Mouse (Mus musculus): ENCODE results near the gene Tspo.

Tspo gene

GRCm38 (mm10) chr15:83582931-83583330, 19.5 kb downstream of the Tspo start:
- peak; percentile 44 for DNase-seq (ENCODE audit: low read depth, low spot score)

- peak; percentile 69 for DNase-seq (ENCODE audit: low read depth, low spot score)
These were observed 20.2 kb downstream of the Tspo start for GRCm38 (mm10) chr15:83583419-83584156.

- DNase-seq (ENCODE audit: low read depth, low spot score) = no peak
These were observed 21.4 kb downstream of the Tspo start for GRCm38 (mm10) chr15:83584741-83585220.

GRCm38 (mm10) chr15:83590841-83591240, 27.4 kb downstream of the Tspo start:
- no peak for DNase-seq (ENCODE audit: low read depth, low spot score)

- DNase-seq (ENCODE audit: low read depth, low spot score) = no peak
These were observed 28.4 kb downstream of the Tspo start for GRCm38 (mm10) chr15:83591758-83592157.

GRCm38 (mm10) chr15:83592260-83593188, 29.1 kb downstream of the Tspo start:
- no peak for DNase-seq (ENCODE audit: low read depth, low spot score)

- DNase-seq (ENCODE audit: low read depth, low spot score) = no peak
These were observed 29.8 kb downstream of the Tspo start for GRCm38 (mm10) chr15:83593189-83593585.

- no peak for DNase-seq (ENCODE audit: low read depth, low spot score)
These were observed 30.5 kb downstream of the Tspo start for GRCm38 (mm10) chr15:83593702-83594512.

- peak; percentile 94 for DNase-seq (ENCODE audit: low read depth, low spot score)
These were observed 31.3 kb downstream of the Tspo start, which contains the start of gene Ttll12 for GRCm38 (mm10) chr15:83594513-83595363. Gene Ttll12 (minus strand): TSS chr15:83595157.

- DNase-seq (ENCODE audit: low read depth, low spot score) = no peak
These were observed 31.9 kb downstream of the Tspo start for GRCm38 (mm10) chr15:83595364-83595711.

- DNase-seq (ENCODE audit: low read depth, low spot score) = no peak
These were observed 33.4 kb downstream of the Tspo start for GRCm38 (mm10) chr15:83596833-83597232.

- no peak for DNase-seq (ENCODE audit: low read depth, low spot score)
These were observed 37.8 kb downstream of the Tspo start for GRCm38 (mm10) chr15:83601185-83601584.

GRCm38 (mm10) chr15:83602372-83603045, 39.1 kb downstream of the Tspo start:
- DNase-seq (ENCODE audit: low read depth, low spot score) = peak; percentile 65

- DNase-seq (ENCODE audit: low read depth, low spot score) = no peak
These were observed 39.6 kb downstream of the Tspo start for GRCm38 (mm10) chr15:83603046-83603396.

- no peak for DNase-seq (ENCODE audit: low read depth, low spot score)
These were observed 40.0 kb downstream of the Tspo start for GRCm38 (mm10) chr15:83603426-83603825.

- DNase-seq (ENCODE audit: low read depth, low spot score) = no peak
These were observed 42.8 kb downstream of the Tspo start for GRCm38 (mm10) chr15:83606216-83606615.

GRCm38 (mm10) chr15:83606700-83607099, 43.3 kb downstream of the Tspo start:
- no peak for DNase-seq (ENCODE audit: low read depth, low spot score)

- peak; percentile 69 for DNase-seq (ENCODE audit: low read depth, low spot score)
These were observed 43.9 kb downstream of the Tspo start for GRCm38 (mm10) chr15:83607115-83607802.

- DNase-seq (ENCODE audit: low read depth, low spot score) = no peak
These were observed 51.9 kb downstream of the Tspo start for GRCm38 (mm10) chr15:83615245-83615644.
